ENCODE assay signal across 16 mouse cellular contexts in the genomic region with DNA sequence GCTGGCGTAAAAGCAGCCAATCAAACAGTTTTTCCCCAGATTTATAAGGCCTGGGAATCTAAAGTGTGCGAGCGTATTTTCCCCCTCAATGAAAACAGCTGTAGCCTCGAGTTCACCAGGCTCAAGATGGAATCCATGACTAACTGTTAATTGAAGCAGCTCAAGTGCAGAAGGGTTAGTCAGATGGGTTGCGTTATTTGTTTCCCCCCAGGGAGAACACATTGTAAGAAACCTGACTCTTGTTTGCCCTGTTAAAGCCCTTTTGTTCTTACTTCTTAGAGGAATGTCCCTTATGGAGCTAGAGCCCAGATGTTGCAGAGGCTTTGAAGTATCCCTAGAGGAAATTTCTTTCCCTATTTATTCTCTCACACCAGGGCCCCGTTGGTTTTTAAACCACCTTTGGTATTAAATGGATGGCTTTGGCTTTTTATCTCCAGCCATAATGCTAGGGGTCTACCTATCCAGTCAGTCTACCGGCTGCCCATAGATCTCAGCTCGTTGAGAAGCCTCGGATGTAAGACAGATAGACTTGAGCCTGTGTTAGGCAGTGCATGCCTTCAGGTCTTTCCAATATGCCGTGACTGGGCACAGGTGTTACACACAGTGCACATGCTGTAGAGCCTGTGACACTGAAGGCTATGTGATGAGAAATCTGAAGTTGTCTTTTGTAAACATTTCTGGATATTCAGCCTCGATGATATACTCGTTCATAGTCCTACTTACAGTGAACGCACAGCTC.
A peak's percentile ranks its signal among the peaks of the same experiment; 100 is the strongest.
DNase-seq lines count a peak whose midpoint lies in the region; ATAC-seq and TF ChIP-seq lines count a peak whose summit lies in the region.
"Had no signal": no experiment of that assay in that cellular context is flagged by ENCODE, and none has a peak within 500 bp of the region (broad histone marks: within the 10 kb centered on the region; RNA-seq: fewer than 3 reads in every experiment).

No protein-coding gene starts in this region.

- H3K9me3 ChIP-seq in hindbrain, embryonic 11.5 days (ENCODE audit: control insufficient read depth, low read length): no peaks in the 10 kb centered on the region
- H3K9me3 ChIP-seq in hindbrain, postnatal 0 days (ENCODE audit: low read length): no peaks in the 10 kb centered on the region
- H3K9me3 ChIP-seq: heart, embryonic 13.5 days had no signal

- no peak for ATAC-seq in hindbrain, embryonic 11.5 days (ENCODE audit: low FRiP score)
- ATAC-seq in hindbrain, postnatal 0 days: no peak
- ATAC-seq: forebrain, embryonic 16.5 days had no signal

- no peaks in the 10 kb centered on the region for H3K27me3 ChIP-seq in hindbrain, embryonic 11.5 days (ENCODE audit: control insufficient read depth, insufficient read depth, low read length)
- no peaks in the 10 kb centered on the region for H3K27me3 ChIP-seq in hindbrain, postnatal 0 days (ENCODE audit: insufficient read depth, low read length)
- H3K27me3 ChIP-seq: heart, embryonic 13.5 days had no signal

- H3K4me2 ChIP-seq in hindbrain, embryonic 11.5 days (replicated peaks; ENCODE audit: low read depth, low read length): no peak overlapping the region
- no peak overlapping the region for H3K4me2 ChIP-seq in hindbrain, postnatal 0 days (ENCODE audit: low read depth, low read length)
- H3K4me2 ChIP-seq: heart, embryonic 13.5 days; midbrain, embryonic 11.5 days had no signal

- H3K9ac ChIP-seq in hindbrain, embryonic 11.5 days (ENCODE audit: low read depth, low read length): no peak overlapping the region
- no peak overlapping the region for H3K9ac ChIP-seq in hindbrain, postnatal 0 days (replicated peaks; ENCODE audit: low read length)
- H3K9ac ChIP-seq: heart, embryonic 13.5 days had no signal

- no peaks in the 10 kb centered on the region for H3K4me1 ChIP-seq in hindbrain, embryonic 11.5 days (replicated peaks; ENCODE audit: control insufficient read depth, insufficient read depth, low read length)
- no peaks in the 10 kb centered on the region for H3K4me1 ChIP-seq in hindbrain, postnatal 0 days (ENCODE audit: insufficient read depth, low read length)
- H3K4me1 ChIP-seq: heart, embryonic 13.5 days had no signal

- no peak overlapping the region for H3K27ac ChIP-seq in hindbrain, embryonic 11.5 days (ENCODE audit: low read depth, low read length)
- no peak overlapping the region for H3K27ac ChIP-seq in hindbrain, postnatal 0 days
- H3K27ac ChIP-seq: heart, embryonic 13.5 days had no signal

- WGBS in hindbrain, embryonic 11.5 days: 48% methylated on average over 13 of the region's 13 CpGs
- 62% methylated on average over 13 of the region's 13 CpGs for WGBS in hindbrain, postnatal 0 days

- H3K36me3 ChIP-seq in hindbrain, embryonic 11.5 days (ENCODE audit: control insufficient read depth, insufficient read depth, low read length): no peaks in the 10 kb centered on the region
- H3K36me3 ChIP-seq in hindbrain, postnatal 0 days (ENCODE audit: insufficient read depth, low read length): no peaks in the 10 kb centered on the region
- H3K36me3 ChIP-seq: heart, embryonic 13.5 days had no signal

- peak; percentile 13 for DNase-seq in hindbrain, embryonic 11.5 days (ENCODE audit: low spot score)
- DNase-seq in hindbrain, postnatal 0 days (ENCODE audit: low spot score): no peak
- DNase-seq in embryo, embryonic 11.5 days (ENCODE audit: low read depth, low spot score): peak; percentile 35
- DNase-seq in forelimb bud, embryonic 11.5 days (ENCODE audit: low read depth, low spot score): peak; percentile 90
- DNase-seq in skeletal muscle tissue, adult 2 months (ENCODE audit: low read depth, low spot score): peak; percentile 69
- DNase-seq in c-Kit-positive CD71-positive TER-119-positive erythroid progenitor cells, embryonic 14.5 days (ENCODE audit: low spot score): no peak
- DNase-seq in adrenal gland, postnatal 10 days: no peak
- DNase-seq: B cell, adult 2 months; cerebellum, adult 8-10 months; gastrocnemius, postnatal 14 days; left cerebral cortex, postnatal 4 days; thymus, postnatal 36 days had no signal

- no peak overlapping the region for H3K4me3 ChIP-seq in hindbrain, embryonic 11.5 days (ENCODE audit: low read depth, low read length)
- H3K4me3 ChIP-seq in hindbrain, postnatal 0 days (ENCODE audit: low read length): no peak overlapping the region
- H3K4me3 ChIP-seq: heart, embryonic 13.5 days; myocyte had no signal

- TF ChIP-seq CTCF in hindbrain, postnatal 0 days (IDR thresholded peaks at IDR 0.05; ENCODE audit: low read depth): no peak

Comparison
In these comparisons a context has a peak if more than half of its experiments do, and no peak if none do; other contexts are left out.
1. DNase-seq: peak in hindbrain, embryonic 11.5 days (single experiment), embryo, embryonic 11.5 days (single experiment), forelimb bud, embryonic 11.5 days (single experiment) and skeletal muscle tissue, adult 2 months (single experiment); none in hindbrain, postnatal 0 days (single experiment), c-Kit-positive CD71-positive TER-119-positive erythroid progenitor cells, embryonic 14.5 days (single experiment) and adrenal gland, postnatal 10 days (single experiment).